Mouse (Mus musculus): ENCODE measurements around the gene Dzip1l.
"Not testable (repeated sequence)": the region's sequence is repeated elsewhere in the genome, so short reads cannot be mapped to it uniquely, and the experiment has no call there.

Gene Dzip1l

DNA sequence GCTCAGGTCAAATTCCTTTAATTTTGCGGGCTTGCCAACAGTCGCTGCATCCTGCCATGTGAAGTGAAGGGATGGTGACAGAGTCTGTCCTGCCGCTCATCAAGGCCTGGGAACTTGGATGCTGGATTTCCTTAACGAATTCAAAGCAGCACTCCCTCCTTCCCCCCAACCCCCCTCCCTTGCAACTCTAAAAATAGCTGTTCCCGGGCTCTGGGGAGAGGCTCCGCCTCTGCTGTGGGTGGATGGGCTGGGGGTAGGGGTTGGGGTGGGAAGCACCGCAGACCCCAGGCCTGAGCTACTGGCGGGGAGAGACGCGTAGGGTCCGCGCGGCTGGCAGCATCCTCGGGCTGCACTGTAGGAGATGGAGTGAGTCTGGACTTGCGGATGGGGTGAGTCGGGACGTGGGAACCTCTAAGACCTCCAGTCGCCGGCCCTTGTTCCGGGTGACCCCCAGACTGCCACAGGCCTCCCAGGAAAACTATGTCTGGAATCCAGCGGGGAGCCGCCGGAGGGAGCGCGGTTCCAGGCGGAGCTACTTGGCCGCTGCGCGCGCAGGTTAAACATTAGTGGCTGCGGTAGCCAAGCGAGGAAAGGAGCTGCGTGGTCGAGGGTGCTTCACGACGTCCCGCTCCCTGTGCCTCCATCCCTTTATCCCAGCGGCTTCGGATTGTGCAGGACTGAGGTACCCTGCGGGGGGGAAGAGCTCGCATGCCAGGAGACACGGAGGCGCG lies at the start of gene Dzip1l:
TSS of gene Dzip1l (plus strand) at position 216 of the 731 bp plus-strand sequence.
- peak; percentile 62 for DNase-seq

DNA sequence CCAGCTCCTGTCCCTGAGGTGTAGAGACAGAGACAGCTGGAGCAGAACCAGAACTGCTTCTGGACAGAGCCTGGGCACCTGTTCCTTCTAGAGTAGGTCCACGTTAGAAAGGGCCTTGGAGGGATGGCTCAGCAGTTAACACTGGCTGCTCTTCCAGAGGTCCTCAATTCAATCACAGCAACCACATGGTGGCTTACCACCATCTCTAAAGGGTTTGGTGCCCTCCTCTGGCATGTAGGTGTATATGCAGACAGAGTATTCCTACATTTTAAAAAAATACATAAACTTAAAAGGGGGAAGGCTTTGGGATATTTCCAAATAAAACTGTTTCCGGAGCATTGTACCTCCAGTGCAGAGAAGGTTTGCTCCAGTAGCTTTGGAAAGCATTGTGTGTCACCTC lies 48.6 kb upstream of the Dzip1l start:
- DNase-seq = no peak

DNA sequence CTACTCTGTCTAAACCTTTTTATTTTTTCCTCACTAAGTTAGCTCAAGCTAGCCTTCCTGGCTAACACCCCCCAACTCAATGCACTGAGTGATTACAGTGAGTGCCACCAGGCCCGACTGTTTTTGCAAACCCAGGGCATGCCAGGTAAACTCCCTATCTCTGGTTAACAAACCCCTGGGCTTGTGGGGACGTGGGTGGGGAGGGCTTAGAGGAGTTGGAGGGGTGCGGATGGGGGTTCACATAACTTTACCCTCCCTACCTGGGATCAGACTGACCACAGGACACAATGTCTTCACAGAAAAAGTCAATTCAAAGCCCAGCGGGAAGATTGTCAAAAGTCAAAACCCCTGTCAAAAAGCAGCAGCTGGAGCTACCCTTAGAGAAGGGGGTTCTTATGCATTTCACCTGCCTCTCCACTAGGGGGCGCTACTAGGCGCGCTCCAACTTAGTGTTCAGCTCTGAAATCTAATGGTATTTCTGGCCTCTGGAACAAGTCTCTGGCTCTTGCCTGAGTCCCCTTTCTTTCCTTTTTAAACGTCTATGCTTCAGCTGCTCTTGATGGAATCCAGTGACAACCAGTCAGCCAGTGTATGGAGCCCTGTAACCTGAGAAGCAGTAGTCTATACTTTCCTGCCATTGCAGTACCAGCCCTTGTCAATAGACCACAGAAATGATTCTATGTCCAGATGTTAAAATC lies 41.6 kb upstream of the Dzip1l start:
- no peak for DNase-seq

DNA sequence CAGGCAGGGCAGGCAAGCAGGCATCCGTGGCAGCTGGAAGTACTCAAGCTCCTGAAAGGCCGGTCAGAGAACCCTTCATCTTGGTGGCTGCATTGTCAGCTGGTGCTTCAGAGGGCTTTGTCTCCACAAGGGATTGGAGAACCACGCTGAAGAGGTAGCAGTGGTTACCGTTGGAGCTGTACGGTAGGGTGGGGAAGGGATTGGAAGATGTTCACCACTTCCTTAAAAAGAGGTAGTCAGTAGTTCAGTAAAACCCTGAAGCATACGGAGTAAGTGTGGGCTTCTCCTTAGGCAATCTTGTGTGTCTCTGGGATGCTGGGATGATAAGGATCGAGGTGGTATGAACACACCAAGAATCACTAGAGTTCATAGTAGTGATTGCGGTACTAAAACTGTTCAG lies 38.2 kb upstream of the Dzip1l start:
- DNase-seq = no peak

DNA sequence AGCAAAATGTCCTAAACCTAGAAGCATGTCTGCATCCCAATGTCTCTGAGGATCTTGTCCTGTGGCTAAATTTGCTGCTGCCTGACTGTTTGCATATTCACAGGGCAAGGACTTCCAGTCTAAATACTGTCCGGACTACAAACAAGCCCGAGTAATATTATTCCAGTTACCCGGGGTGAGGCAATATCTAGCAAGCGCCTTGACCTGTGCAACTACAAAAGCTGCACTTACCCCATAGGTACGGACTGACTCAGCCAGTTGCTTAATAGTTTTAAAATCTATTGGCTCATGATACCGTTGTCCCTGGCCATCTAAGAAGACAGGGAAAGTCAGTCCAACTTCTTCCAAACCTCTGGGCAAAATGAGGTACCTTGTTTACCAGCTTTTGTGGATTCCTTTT lies 30.2 kb upstream of the Dzip1l start:
- DNase-seq = not testable (repeated sequence)

DNA sequence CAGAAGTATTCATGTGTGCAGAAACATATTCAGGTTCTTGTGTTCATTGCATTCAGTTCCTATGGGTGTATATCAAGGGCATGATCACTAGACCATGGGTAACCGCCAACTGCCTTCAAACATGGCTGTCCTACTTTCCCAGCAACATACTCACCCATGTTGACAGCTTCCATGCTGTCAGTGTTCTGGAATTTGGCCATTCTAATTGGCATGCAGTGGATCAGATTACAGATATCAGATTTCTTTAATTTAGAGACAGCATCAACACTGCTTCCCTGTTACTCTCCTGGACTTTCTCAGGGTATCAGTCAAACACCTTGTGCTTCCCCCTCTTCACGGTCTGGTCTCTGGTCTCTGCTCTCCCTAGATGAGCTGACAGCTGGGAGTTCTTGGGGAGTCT lies 25.7 kb upstream of the Dzip1l start:
- DNase-seq = no peak

DNA sequence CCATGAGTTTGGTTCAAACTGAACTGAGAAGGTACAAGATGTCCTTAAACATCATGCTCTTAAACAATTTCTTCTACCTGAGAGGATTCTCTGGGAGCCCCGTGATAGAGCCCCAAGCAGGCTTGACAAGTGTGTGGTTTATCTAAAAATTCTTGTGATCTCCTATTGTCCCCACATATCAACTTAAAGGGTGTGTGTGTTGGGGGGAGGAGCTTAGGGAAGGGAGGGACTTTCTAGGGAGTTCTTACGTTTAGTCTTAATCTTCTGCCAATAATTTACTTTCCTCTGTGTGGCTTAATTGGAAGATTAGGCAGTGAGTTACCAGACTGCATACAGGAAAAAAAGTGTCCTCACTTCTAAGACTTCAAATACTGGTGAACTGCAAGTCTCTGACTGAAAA lies 17.1 kb upstream of the Dzip1l start, which contains the start of gene A4gnt:
TSS of gene A4gnt (plus strand) at position 301 of the 400 bp plus-strand sequence.
- no peak for DNase-seq

DNA sequence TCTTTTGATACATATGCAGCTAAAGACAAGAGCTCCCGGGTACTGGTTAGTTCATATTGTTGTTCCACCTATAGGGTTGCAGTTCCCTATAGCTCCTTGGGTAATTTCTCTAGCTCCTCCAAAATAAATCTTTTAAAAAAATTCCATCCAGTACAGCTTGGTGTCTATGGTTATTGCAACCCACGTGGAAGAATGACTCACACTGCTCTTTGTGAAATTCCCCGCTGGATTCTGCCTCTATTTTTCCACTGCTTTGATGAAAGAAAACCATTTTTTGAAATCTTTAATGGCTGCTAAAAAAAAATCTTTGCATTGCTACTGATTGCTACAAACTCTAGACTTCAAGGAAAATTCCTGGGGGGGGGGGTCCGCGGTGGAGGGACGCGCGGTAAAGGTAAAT lies 9.6 kb upstream of the Dzip1l start:
- DNase-seq = no peak

DNA sequence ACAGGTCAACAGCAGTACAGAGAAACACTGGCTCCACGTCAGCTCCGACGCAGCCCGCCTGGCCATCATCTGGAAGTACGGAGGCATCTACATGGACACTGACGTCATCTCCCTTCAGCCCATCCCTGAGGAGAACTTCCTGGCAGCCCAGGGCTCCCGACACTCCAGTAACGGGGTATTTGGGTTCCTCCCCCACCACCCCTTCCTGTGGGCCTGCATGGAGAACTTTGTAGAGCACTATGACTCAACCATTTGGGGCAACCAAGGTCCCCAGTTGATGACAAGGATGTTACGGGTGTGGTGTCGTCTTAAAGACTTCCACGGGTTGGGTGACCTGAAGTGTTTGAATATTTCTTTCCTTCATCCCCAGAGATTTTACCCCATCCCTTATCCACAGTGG lies 9.1 kb upstream of the Dzip1l start:
- no peak for DNase-seq

DNA sequence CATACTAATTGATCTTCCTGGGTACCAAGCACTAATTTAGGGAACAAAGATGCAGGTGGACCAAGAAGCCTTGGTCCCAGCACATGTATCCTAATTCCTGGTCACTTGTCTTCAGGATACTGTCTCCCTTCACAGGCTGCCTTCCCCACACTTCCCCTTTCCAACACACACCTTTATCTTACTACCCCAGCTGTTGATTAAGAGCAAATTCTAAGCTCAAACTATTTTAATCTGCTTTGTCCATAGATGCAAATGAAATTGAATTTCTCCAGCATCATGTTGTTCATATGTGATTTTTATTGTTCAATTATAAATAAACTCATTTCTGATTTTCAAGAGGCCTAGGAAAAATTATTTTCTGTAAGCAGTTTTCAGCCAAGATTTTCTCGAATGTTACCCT lies 7.3 kb upstream of the Dzip1l start:
- DNase-seq = no peak

DNA sequence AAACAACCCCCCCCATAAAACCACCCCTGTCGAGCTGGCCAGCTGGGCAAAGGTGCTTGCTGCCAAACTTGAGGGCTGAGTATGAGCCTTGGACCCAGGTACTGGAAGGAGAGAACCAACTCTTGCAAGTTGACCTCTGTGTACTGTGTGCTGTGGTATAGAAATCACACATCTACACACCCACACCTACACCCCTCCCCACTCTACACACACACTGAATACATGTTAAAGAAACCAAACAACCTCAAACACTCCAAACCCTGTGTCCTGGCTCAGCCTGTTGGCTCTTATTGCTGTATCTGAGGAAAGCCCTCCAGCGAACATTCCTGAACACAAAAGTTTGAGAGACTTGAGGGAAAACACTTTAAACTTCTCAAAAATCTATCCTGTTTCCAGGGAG lies 6.3 kb upstream of the Dzip1l start:
- DNase-seq = no peak

DNA sequence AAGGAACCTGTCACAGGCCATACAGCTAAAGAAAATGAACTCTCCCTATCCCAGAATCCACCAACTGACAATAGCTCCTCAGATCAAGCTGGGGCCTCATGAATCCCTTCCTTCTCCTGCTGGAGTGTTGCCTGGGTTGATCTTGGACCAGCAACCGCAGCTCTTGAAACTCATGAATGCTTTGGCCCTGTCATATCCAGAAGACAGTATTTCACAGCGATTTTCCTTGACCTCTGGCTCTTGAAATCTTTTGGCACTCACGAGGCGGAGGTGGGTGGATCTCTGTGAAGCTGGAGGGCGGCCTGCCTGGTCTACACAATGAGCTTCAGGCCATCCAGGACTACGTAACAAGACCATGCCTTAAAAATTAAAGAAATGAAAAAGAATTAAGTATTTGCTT lies 5.2 kb upstream of the Dzip1l start:
- DNase-seq = no peak

DNA sequence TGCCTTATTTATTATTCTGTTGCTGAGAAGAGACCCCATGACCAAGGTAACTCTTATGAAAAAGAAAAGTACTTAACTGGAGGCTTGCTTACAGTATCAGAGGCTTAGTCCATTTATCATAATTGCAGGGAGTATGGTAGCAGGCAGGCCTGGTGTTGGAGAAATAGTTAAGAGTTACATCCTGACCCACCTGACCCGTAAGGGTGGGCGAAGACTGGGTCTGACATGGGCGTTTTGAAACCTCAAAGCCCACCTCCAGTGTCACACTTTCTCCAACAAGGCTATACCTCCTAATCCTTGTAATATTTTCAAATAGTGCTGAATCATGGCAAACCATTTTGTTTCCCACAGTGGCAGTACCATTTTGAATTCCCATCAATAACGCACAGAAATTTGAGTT lies 715 bp upstream of the Dzip1l start:
- DNase-seq = no peak

DNA sequence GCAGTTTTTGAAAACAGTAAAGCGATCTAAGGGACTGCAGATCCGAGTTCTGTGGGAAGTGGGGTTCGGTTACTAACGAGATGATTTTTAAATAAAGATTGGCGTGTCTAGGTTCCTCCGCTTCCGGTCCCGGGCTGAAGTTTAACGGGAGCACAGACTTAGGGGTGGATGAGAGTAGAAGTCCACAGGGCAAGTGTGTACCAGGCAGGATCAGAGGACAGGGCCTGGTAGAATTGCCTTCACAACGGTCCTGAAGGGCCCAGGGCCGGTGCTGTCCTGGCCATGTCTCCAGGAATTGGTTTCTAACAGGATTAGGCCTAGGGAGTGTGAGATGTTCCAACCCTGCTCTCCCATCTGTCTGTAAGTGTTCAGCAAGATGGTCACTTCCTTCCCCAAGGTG lies 775 bp downstream of the Dzip1l start:
- DNase-seq = no peak

DNA sequence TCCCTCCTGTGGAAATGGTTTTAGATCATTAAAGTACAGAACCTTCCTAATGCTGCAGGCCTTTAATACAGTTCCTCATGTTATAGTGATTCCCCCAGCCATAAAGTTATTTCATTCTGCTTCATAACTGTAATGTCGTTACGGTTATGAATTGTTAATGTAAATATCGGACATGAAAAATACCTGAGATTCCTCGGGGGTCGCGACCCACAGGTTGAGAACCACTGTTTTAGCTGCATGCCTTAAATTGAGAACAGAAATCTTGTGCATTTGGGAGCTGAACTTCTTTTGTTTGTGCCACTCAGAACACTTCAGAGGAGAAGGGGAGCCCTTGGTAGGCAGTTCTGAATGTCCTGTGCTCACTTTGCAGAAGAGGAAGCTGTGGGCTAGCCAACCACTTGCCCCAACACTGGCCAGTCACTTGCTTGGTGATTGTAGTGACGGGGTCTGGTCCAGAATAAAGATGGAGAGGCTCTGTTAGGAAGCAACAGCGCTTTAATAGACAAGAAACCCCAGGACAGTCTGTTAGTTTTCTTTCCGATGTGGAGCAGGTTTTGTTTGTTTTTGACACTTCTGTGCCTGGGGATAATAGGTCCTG lies 1.3 kb downstream of the Dzip1l start:
- DNase-seq = no peak

DNA sequence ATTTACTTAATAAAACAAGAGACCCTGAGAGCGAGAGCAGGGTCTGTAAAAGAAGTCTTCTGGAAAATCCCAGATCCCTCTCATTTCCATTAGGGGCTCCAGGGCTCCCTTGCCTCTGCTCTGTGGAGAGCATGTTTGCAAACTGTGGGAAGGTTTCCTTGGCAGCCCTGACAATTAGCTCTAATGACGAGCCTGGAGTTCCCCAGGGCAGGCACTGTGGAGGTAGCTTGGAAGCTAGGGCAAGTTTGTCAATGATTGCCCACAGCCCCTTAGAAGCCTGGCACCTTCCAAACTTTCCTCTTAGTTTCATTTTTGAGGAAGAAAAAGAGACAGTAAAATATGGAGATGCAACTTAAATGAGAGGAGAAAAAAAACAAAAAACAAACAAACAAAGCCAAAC lies 2.5 kb downstream of the Dzip1l start:
- DNase-seq = no peak

DNA sequence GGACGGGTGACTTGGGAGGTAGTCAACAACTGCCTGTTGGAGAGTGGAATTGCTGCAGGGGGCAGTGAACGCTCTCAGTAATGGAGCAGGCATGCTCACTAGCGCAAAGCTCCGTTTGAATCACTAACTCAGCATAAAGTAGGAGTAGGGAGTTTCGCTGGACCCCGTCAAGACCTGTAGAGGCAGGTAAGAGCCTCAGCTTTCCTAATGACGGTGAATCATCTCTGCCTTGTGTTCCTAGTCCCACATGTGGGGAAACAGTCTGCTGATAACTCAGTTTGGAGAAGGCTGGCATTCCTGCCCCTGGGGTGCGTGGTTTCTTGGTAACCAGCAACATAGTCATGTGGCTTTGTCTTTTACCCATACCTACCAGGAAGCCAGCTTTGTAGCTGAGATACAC lies 3.0 kb downstream of the Dzip1l start:
- DNase-seq = no peak

DNA sequence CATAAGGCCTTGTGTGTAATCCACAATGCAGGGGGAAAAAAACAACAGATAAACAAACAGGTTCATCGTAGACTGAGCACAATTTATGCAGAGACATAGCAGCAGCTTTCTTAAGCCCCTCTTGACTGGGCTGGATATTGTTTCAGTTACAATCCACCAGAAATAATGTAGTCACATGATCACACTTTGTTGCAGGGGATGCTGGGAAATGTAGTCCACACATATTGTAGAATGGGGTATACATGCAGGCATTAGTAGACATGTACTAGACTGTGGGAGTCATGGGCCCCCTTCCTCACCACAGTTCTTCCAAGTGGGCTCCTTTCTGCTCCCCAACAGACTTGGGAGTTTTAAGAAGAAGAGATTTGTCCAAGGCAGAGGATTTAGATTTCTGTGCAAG lies 7.5 kb downstream of the Dzip1l start:
- no peak for DNase-seq

DNA sequence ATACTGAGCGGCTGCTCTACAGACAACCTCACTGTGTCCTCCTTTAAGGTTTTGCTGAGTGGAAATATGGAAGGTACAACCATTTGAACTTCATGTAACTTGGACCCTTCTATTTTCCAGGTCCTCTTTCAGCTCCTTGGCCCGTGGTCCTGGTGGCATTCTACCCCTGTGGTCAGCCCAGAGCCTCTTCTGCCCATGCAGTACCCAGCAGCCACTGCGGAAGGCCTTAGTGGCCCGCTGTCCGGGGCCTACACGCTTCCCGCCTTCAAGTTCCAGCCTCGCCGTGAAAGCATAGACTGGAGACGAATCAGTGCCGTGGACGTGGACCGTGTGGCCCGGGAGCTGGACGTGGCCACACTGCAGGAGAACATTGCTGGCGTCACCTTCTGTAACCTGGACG lies 7.9 kb downstream of the Dzip1l start:
- no peak for DNase-seq

DNA sequence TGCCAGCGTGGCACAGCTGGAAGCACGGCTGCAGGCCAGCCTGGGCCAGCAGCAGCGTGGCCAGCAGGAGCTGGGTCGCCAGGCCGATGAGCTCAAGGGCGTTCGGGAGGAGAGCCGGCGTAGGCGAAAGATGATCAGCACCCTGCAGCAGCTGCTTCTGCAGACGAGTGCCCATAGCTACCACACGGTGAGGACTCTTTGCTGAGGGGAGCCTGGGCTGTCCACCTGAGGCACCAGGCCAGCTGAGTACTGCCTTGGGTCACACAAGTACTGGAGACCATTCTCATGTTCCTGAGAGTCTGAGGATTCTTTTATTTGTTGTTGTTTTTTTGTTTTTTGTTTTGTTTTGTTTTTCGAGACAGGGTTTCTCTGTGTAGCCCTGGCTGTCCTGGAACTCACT lies 8.4 kb downstream of the Dzip1l start:
- DNase-seq = no peak

DNA sequence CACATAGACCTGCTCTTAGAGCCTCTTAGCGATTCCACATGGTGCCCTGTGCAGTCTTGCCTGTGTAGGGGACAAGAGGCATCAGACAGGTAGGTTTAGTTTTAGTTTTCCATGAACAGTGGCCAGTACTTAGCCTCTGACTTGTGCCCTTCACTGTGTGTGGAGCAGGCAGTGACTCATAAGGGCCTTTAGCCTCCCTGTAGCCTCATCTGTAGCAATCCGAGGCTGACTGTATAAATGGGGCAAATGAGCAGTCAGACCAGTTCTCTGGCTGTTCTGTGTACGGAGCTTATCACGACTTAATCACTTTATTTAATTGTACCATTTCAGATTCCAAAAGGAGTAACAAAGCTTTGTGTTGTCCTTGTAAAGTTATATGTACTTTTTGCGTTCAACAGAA lies 10.7 kb downstream of the Dzip1l start:
- DNase-seq = no peak

DNA sequence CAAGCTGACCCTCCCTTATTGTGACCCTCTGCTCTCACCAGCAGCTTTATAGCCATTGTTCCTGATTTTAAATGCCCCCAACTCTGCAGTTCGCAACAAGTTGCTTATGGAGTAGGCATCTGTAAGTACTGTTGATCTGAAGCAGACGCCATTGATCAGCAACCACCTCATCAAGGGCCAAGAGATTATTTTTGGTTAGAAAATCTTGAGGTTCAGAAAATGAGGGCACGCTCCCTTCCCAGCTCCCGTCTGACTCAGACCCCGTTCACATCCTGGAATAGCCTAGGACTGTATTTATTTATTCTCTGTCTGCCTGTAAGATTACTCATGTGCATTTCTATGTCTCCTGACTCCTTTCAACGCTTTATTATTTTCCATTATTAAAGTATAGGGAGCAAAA lies 16.1 kb downstream of the Dzip1l start:
- no peak for DNase-seq

DNA sequence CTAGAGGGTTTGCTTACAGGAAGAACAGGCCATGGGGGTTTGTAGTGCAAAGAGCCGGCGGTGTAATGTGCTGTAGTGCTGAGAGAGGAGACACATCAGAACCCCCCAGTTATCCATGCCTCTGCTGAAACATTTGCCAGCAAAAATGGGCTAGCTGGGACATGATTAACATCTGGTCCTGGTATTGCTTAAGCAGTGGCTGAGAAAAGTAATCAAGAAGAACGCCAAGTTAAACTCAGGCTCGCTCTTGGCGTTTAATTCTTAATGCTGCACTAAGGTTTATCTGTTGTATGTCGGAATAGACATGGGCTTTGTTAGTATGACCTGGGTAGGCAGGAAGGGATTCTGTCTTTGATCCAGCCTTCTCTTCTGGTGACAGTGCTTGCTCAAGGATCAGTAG lies 16.8 kb downstream of the Dzip1l start:
- no peak for DNase-seq

DNA sequence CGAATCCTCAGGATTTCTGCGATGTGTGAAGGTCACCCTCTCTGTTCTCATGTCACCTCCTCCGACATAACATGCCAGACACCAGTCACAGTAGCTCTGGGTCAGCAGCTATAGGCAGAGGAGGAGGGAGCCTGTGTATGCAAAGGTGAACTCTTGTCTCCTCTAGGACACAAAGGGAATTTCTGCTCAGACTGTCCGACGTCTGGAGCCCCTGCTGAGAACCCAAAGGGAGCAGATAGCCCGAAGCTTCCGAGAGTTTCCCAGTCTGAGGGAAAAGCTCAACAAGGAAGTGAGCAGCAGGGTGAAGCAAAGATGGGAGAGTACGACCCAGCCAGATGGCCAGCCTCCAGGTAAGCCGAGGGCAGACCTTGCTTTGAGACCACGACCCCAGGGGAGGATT lies 31.5 kb downstream of the Dzip1l start:
- DNase-seq = no peak

All from cerebellum, adult 11 months (tissue).